In the genomic region with DNA sequence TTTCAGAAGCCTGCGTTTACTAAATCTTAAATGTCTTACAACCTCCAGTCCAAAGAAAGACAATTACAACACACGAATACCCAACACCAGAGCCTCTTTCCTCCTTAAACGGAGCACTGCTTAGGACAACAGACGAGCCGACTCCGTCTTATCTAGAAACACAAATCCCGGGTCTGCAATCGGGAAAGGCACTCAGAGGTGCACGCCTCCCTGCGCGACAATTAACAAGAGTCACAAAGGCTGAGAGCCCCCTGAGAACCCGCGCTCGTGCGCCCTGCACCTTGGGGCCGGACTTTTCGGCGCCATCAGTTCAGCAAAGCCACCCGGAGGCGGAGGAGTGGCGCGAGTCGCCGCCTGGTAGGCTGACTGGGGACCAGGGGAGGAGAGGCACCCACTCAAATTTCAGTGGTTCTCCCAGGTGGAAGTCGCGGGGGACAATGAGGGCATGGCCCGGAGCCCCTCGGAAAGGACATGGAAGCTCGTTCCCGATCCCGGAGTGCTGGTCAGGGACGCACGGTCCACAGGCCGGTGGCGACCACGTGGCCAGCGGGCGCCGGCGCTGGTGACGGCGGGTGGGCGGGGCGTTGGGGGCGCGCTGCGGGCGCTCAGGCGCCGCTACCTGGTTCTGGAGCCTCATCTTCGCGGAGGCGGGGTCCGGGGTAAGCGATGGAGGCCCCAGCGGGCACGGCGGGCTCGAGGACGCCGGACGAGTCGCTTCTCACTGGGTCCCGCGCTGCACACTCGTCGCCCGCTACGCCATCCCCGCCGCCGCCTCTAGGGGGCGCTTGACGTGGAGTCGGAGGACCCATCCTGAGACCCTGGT, we compare ENCODE assay signal across 8 mouse cellular contexts. TPM values are rescaled to one million over a fixed set of nuclear protein-coding genes. Genes with fewer than 3 reads are reported as not detected.
A peak's percentile ranks its signal among the peaks of the same experiment; 100 is the strongest.
DNase-seq lines count a peak whose midpoint lies in the region; ATAC-seq lines count a peak whose summit lies in the region.

A gene (minus strand): TSS at position 732 of the 823 bp plus-strand sequence.

- peak within 1 kb of the TSS; percentile 87 for H3K27ac ChIP-seq in midbrain, embryonic 13.5 days

- no peaks in the 10 kb centered on the region for H3K36me3 ChIP-seq in midbrain, embryonic 13.5 days

- peak within 1 kb of the TSS; percentile 86 for H3K9ac ChIP-seq in midbrain, embryonic 13.5 days (replicated peaks)

- ATAC-seq in granulocyte monocyte progenitor cell, adult 5-6 weeks (replicated peaks; ENCODE audit: poor library complexity, severe bottlenecking), result peak; percentile 71
- peak; percentile 96 for ATAC-seq in midbrain, embryonic 13.5 days
- no peak for ATAC-seq in monocyte, adult 5-6 weeks (replicated peaks; ENCODE audit: insufficient number of reproducible peaks, low FRiP score, low TSS enrichment, poor library complexity, severe bottlenecking)

- H3K4me1 ChIP-seq in midbrain, embryonic 13.5 days (replicated peaks), result peaks cover 12% of the 10 kb centered on the region

- H3K9me3 ChIP-seq in midbrain, embryonic 13.5 days, result no peaks in the 10 kb centered on the region

- no peaks in the 10 kb centered on the region for H3K27me3 ChIP-seq in midbrain, embryonic 13.5 days

- under 1% methylated on average over 75 of the region's 75 CpGs for WGBS in midbrain, embryonic 13.5 days

- intact Hi-C loops in left cerebral cortex, postnatal 36 days (cut with DNase I), result no loop called here

- H3K4me3 ChIP-seq in midbrain, embryonic 13.5 days (replicated peaks), result peak within 1 kb of the TSS; percentile 75

- peak within 1 kb of the TSS; percentile 65 for H3K4me2 ChIP-seq in midbrain, embryonic 13.5 days (replicated peaks)

- DNase-seq in adrenal gland, postnatal 25 days, result peak; percentile 56
- peak; percentile 92 for DNase-seq in embryo, embryonic 10 days (ENCODE audit: low spot score)
- DNase-seq in kidney, adult 11 months, result peak; percentile 16
- peak; percentile 81 to 84 for DNase-seq in left cerebral cortex, postnatal 36 days (ENCODE audit: low spot score in 2 of 2)
- peak; percentile 3 to 35 for DNase-seq in spleen, postnatal 10 days (ENCODE audit: low spot score in 2 of 2)

RNA-seq across cellular contexts. Expression of the gene that starts here (rescaled TPM):
- 2.8 and 5.4 TPM in 2 replicates for total RNA-seq in adrenal gland, postnatal 25 days (2021)
- total RNA-seq in granulocyte monocyte progenitor cell, adult 5-6 weeks (2014; fragmentation: Nextera tagmentation), result not detected in 2 replicates
- not detected in 2 replicates for total RNA-seq in granulocyte monocyte progenitor cell, adult 5-6 weeks (2017)
- total RNA-seq in left cerebral cortex, postnatal 36 days (2021), result 100 to 1,000 TPM; 107 to 111 TPM
- polyA plus RNA-seq in midbrain, embryonic 13.5 days (2015; fragmentation: Nextera tagmentation; extraction: Ambion mirVana), result 327 TPM in 2 replicates
- total RNA-seq in monocyte, adult 5-6 weeks (2017), result not detected in 3 replicates

Comparison
In these comparisons a context has a peak if more than half of its experiments do, and no peak if none do; other contexts are left out.
1. RNA of the gene that starts here (total RNA-seq): 107 to 111 TPM in left cerebral cortex, postnatal 36 days; 2.8 to 5.4 TPM in adrenal gland, postnatal 25 days, not detected in granulocyte monocyte progenitor cell, adult 5-6 weeks and not detected in monocyte, adult 5-6 weeks; every median in the first group is over 10 times any median in the second.
2. Peak in ATAC-seq in granulocyte monocyte progenitor cell, adult 5-6 weeks; RNA of the gene not detected or under 1 TPM.
3. DNase-seq: peak in every context shown above with its lines; median percentile 92 in embryo, embryonic 10 days; 82 in left cerebral cortex, postnatal 36 days; 56 in adrenal gland, postnatal 25 days; 19 in spleen, postnatal 10 days; 16 in kidney, adult 11 months.